Mouse (Mus musculus) bone marrow macrophage, adult 2 months (primary cell): ENCODE measurements around the gene Slc24a3.

Source experiments
- CTCF ChIP-seq: IDR thresholded peaks from 2 replicates; pipeline ENCODE4 v1.5.1; 2012; ENCODE audit warnings: low read depth, mild to moderate bottlenecking, low read length, moderate library complexity
- POLR2A ChIP-seq: IDR thresholded peaks from 2 replicates; pipeline ENCODE4 v1.6.1; 2012; ENCODE audit warnings: mild to moderate bottlenecking, low read depth, low read length, borderline replicate concordance

GRCm38 (mm10) chr2:145460854-145461423 is 293.4 kb downstream of the Slc24a3 start:
- TF ChIP-seq CTCF (no peak), POLR2A (no peak)
